Mouse (Mus musculus) thymus, postnatal 14 days (tissue): ENCODE results near the gene Cdhr2.

Source experiments
- DNase-seq: peaks from one replicate; pipeline ENCODE4 v3.0.0; 2021

Gene Cdhr2

DNA sequence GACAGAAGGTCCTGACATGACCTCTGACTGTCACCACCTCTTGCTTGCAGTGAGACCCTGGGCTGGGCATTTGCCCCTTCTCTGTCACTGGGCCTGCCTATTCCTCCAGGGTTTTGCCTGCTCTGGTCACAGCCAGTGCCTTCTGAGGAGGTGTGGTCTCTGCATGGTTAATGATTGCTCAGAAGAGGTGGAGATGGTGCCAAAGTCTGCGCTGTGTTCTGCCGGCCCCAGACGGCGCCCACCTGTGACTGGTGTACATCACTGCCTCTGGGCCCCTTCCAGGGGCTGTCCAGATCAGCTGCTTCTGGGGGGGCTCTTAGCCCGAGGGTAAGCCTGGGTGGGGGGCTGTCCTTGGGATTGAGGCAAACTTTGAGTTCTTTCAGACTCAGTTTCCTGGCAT is at the start of gene Cdhr2:
TSS of gene Cdhr2 (plus strand) at position 219 of the 400 bp plus-strand sequence.
- DNase-seq = no peak

GRCm38 (mm10) chr13:54660877-54661276 is 40.4 kb upstream of the Cdhr2 start:
- DNase-seq = no peak

- DNase-seq = no peak
Measured at GRCm38 (mm10) chr13:54661358-54661757, 39.9 kb upstream of the Cdhr2 start.

- DNase-seq = no peak
Measured at GRCm38 (mm10) chr13:54663999-54664398, 37.3 kb upstream of the Cdhr2 start.

DNA sequence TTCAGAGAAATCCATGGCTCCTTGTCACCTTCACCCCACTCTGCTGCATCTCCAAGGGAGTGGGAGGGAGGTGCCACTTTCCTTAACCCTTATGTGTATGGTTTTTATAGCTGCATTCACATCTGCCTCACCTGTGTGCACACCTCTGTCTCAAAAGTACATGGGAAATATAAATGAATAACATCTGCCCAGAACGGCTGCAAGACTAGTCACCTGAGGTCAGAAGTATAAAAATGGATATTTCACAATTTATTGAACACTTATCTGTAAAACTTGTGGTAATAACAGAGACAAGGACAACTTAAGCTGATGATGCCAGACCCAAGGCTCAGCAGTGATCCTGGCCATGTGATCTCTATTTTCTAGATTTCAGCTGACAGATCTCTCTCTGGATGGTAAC is 36.8 kb upstream of the Cdhr2 start:
- DNase-seq = no peak

GRCm38 (mm10) chr13:54665062-54665461 is 36.2 kb upstream of the Cdhr2 start:
- no peak for DNase-seq

DNA sequence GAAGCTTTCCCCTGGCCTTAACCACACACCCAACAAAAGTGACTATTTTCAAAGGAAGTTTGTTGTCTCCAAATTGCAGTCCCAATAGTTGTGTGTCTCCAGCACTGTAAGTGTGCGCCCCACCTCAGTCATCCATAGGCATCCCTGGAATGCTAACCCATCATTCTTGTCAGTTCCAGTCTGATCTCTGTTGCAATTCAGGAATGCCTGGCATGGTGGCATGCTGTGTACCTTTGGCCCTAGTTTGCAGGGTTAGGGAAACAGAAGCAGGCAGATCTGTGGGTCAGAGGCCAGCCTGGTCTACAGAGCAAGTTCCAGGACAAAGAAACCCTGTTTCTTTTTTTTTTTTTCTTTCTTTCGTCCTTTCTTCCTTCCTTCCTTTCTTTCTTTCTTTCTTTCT is 30.8 kb upstream of the Cdhr2 start:
- DNase-seq = no peak

GRCm38 (mm10) chr13:54675895-54676590 is 25.2 kb upstream of the Cdhr2 start:
- no peak for DNase-seq

DNA sequence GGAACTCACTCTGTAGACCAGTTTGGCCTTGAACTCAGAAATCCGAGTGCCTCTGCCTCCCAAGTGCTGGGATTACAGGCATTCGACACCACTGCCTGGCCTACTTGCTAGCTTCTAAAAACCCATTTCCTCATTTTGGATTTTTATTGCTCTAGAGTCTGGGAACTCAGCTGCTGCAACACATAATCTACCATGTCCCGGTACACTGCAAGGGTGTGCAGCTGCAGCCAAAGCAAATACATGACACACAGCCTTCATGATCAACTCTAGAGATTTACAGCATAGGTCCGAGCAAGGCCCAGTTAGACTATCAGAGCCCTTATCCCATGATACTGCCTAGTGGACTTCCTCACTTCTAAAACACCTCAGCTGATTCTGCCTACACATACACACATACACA is 23.0 kb upstream of the Cdhr2 start:
- no peak for DNase-seq

- DNase-seq = no peak
Measured at GRCm38 (mm10) chr13:54680184-54680853, 20.9 kb upstream of the Cdhr2 start.

DNA sequence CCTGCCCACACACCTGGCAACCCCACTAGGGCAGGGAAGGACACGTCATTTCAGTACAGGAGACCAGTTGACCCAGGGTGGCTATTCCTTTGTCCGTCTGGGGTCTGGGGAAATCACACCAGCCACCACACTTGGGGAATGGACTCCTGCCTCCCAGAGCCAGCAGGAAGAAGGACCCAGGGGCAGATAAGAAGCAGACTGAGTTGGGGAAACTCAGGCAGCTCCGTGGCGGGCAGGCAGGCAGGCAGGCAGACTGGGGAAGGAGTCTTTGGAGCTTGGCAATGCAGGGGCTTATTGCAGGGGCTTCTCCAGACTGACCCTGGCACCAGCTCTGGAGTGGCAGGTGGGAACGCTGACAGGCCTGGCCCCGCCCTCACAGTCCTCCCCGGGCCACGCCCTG is 20.0 kb upstream of the Cdhr2 start:
- DNase-seq = no peak

- no peak for DNase-seq
Measured at GRCm38 (mm10) chr13:54683301-54683700, 18.0 kb upstream of the Cdhr2 start.

DNA sequence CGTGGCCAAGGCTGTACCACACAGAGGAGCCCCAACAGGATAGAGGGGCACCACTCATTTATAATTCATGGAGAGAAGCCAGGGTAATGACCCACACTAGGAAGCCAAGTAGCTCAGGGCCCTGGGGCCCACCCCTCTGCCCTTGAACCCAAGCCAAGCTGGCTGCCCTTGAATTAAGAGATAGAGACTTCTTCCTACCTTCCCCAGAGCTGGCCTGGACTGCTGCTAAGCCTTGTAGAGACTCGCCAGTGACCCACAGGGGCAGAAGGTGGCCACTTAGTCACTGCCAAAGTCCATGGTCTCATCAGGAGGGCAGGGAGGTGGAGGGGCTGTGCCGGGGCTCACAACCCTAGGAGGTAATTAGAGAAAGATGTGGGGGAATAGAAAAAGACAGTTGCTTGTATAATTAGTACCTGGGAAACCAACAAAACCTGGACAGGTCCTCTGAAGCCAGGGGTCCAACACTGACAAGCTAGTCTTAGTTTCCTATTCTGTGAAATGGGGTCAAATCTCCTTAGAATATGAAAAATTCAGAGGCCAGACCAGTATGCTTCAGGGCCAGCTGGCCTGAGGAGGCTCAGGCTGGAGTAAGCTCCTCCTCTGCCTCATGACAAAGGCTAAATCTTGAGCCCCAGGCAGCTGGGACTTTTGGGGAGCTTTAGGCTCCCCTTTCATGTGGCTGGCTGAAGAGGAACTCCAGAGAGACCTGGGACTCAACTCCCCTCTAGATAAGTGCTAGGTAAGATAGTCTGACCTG is 16.9 kb upstream of the Cdhr2 start:
- no peak for DNase-seq

DNA sequence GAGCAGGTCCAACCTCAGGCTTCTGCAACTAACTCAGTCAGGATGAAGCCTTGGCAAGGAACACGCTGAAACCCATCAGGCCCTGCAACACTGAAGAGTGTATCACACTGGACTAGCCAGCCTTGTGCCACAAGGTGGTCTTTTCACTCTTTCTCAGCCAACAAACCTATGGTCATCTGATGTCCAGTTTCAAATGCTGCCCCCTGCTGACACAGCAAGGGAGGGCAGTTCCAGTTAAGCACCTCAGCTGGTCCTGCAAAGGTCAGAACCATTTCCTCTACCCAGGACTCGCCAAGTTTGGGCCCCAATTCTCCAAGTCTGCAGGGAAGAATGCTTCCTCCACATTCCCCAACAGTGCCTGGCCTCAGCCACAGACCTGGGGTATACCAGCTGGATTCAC is 16.1 kb upstream of the Cdhr2 start:
- no peak for DNase-seq

- DNase-seq = no peak
Measured at GRCm38 (mm10) chr13:54686139-54687053, 14.9 kb upstream of the Cdhr2 start.

DNA sequence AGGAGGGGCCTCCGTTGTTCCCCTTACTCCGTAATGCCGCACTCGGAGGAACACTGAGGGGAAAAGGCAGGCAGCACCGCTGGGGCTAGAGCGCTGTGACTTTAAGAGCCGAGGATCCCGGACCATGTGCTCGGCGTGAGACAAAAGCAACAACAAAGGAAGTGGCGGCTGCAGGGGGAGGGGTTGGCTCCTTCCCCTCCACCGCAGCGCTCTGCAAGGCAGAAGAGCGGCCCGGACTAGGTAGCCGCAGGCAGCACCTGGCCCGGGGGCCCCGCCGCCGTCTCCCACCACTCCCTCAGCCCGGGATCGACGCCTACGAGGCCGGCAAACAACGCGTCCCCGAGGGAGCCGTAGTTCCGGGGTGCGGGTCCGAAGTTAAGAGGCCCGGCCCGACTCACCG is 14.2 kb upstream of the Cdhr2 start:
- peak; percentile 93 for DNase-seq

- DNase-seq = peak; percentile 98
Measured at GRCm38 (mm10) chr13:54687575-54688424, 13.5 kb upstream of the Cdhr2 start.

- DNase-seq = no peak
Measured at GRCm38 (mm10) chr13:54690151-54690740, 11.0 kb upstream of the Cdhr2 start.

DNA sequence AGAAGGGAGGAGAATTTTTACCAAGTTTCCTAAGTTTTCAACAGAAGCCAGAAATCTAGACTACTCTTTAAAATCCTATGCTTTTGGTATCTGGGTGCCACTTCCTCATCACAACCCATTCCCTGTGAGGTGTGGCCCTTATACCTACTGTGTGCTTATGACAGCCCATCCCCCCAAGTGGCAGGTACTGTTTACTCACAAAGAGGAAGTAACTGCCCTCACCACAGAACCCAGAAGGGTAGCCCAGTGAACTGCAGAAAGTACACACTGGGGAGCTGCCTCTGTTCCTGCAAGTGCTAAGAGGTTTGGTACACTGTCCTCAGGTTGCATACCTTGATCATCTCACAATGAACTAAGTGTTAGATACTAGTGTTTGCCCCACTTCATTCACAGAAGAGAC is 9.5 kb upstream of the Cdhr2 start:
- DNase-seq = peak; percentile 43

DNA sequence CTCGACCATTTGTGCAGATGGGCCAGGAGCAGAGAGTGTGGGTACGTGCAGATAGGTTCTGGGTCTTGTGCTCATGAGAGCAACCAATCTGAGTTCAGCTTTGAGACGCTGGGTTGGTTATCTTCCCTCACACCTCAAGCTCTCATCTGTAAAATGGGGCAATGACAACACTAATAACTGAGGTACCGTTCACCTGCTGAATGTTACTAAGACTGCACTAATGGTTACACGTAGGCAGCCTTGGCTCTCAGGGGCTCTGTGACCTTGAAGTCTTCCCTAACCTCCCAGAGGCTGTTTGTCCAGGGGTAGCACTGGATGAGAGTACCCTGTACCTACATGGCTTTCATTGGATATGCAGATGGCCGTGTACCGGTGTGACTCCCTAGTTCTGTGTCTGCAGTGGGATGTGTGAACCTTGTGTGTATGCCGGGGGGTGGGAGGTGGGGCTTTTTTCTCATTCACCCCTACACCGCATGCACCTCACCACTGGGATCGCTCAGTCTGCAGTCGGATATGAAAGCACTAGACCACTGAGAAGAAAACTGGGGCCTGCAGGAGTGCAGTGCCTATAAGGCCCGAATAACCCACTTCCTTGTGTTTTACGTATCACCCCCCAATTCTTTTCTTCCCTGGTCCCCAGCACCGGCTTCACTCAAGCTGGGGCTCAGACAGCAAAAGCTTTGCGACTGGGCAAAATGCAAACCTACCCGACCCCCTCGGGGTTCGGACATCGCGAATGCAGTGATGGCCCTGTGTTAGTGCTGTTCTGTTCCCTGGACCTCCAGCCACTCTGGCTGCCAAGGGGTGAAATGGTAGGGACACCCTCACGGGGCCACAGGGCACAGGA is 8.3 kb upstream of the Cdhr2 start:
- no peak for DNase-seq
